8 mouse cellular contexts compared by ENCODE assay signal in the genomic region with DNA sequence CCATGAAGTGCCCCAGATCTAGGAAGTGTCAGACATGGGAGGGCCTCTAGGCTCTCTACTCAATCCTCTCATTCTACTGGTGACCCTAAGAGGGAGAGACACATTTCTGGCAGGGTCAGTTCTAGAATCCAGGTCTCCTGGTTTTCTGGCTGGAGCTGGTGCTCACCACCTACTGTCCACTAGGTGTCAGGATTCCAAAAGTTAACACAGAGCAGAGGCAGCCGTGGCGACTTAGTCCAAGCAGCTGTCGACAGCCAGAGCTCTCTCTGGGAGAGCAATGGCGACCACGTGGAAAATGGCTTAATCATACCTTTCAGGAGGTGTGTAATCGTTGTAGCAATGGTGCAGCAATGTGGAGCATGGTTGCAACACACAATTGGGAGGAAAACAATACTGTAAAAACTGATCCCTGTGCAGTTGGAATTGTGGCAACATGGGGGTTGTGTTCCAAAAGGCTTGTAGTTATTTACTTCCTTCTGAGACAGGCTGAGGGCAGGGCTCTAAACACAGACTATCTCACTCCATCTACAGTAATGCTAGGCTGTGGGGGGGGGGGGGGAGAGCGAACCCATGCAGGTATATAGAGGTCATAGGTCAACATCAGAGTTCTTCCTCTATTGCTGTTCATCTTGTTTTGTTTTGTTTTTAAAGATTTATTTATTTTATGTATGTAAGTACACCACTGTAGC. TPM values are rescaled to one million over a fixed set of nuclear protein-coding genes. Genes with fewer than 3 reads are reported as not detected.
DNase-seq lines count a peak whose midpoint lies in the region; ATAC-seq and TF ChIP-seq lines count a peak whose summit lies in the region.

No protein-coding gene starts in this region.

- DNase-seq in heart, embryonic 10.5 days (ENCODE audit: low spot score) = peak; percentile 83
- peak; percentile 22 to 69 for DNase-seq in spleen, postnatal 4 days (ENCODE audit: low spot score in 2 of 2)

- H3K9me3 ChIP-seq in heart, embryonic 10.5 days = no peaks in the 10 kb centered on the region
- H3K9me3 ChIP-seq in kidney, embryonic 14.5 days (ENCODE audit: control insufficient read depth, low read length) = no peaks in the 10 kb centered on the region
- H3K9me3 ChIP-seq in limb, embryonic 15.5 days = no peaks in the 10 kb centered on the region
- H3K9me3 ChIP-seq in midbrain, embryonic 16.5 days (replicated peaks; ENCODE audit: control insufficient read depth, low read length, poor library complexity, severe bottlenecking) = no peaks in the 10 kb centered on the region

- H3K27me3 ChIP-seq in C2C12 (ENCODE audit: control insufficient read depth, insufficient read depth, insufficient read length) = no peaks in the 10 kb centered on the region
- no peaks in the 10 kb centered on the region for H3K27me3 ChIP-seq in heart, embryonic 10.5 days (ENCODE audit: insufficient read depth, poor library complexity, severe bottlenecking)
- no peaks in the 10 kb centered on the region for H3K27me3 ChIP-seq in kidney, embryonic 14.5 days (ENCODE audit: control insufficient read depth, insufficient read depth, low read length)
- no peaks in the 10 kb centered on the region for H3K27me3 ChIP-seq in limb, embryonic 15.5 days
- H3K27me3 ChIP-seq in midbrain, embryonic 16.5 days (ENCODE audit: control insufficient read depth, insufficient read depth, low read depth, low read length) = no peaks in the 10 kb centered on the region

- H3ac ChIP-seq in C2C12 (ENCODE audit: control insufficient read depth, insufficient read length, low read depth) = no peak overlapping the region

- no peak overlapping the region for H3K27ac ChIP-seq in bone marrow macrophage, adult 2 months (ENCODE audit: insufficient read depth, low read depth, low read length)
- no peak overlapping the region for H3K27ac ChIP-seq in embryonic fibroblast, embryonic 13.5 days (ENCODE audit: insufficient read depth, low read length)
- H3K27ac ChIP-seq in heart, embryonic 10.5 days = no peak overlapping the region
- no peak overlapping the region for H3K27ac ChIP-seq in kidney, embryonic 14.5 days (ENCODE audit: low read depth, low read length)
- no peak overlapping the region for H3K27ac ChIP-seq in limb, embryonic 15.5 days
- no peak overlapping the region for H3K27ac ChIP-seq in midbrain, embryonic 16.5 days (ENCODE audit: low read length)

- no peak overlapping the region for H3K4me3 ChIP-seq in C2C12 (ENCODE audit: insufficient read depth, poor library complexity, severe bottlenecking)
- H3K4me3 ChIP-seq in bone marrow macrophage, adult 2 months (ENCODE audit: insufficient read depth, low read length) = no peak overlapping the region
- no peak overlapping the region for H3K4me3 ChIP-seq in embryonic fibroblast, embryonic 13.5 days (ENCODE audit: insufficient read depth, low read length)
- no peak overlapping the region for H3K4me3 ChIP-seq in heart, embryonic 10.5 days
- H3K4me3 ChIP-seq in kidney, embryonic 14.5 days (ENCODE audit: low read length) = no peak overlapping the region
- H3K4me3 ChIP-seq in limb, embryonic 15.5 days = no peak overlapping the region
- no peak overlapping the region for H3K4me3 ChIP-seq in midbrain, embryonic 16.5 days (ENCODE audit: low read depth, low read length)

- no peak for TF ChIP-seq POLR2A in bone marrow macrophage, adult 2 months (IDR thresholded peaks at IDR 0.05; ENCODE audit: borderline replicate concordance, low read depth, low read length)
- no peak for TF ChIP-seq POLR2A in embryonic fibroblast, embryonic 13.5 days (IDR thresholded peaks at IDR 0.05; ENCODE audit: low read depth, low read length)

- TF ChIP-seq CTCF in C2C12 (IDR thresholded peaks at IDR 0.05; ENCODE audit: control insufficient read depth, insufficient read depth, insufficient read length) = peak; percentile 60
- TF ChIP-seq CTCF in bone marrow macrophage, adult 2 months (IDR thresholded peaks at IDR 0.05; ENCODE audit: low read depth, low read length) = peak; percentile 61
- TF ChIP-seq CTCF in embryonic fibroblast, embryonic 13.5 days (IDR thresholded peaks at IDR 0.05; ENCODE audit: borderline replicate concordance, insufficient read depth, low read length) = peak; percentile 59; the same call in 1 of the 2 replicates

- no peaks in the 10 kb centered on the region for H3K79me3 ChIP-seq in C2C12 (ENCODE audit: low read depth)

- no peaks in the 10 kb centered on the region for H3K4me1 ChIP-seq in bone marrow macrophage, adult 2 months (ENCODE audit: control insufficient read depth, insufficient read depth, low read length)
- H3K4me1 ChIP-seq in embryonic fibroblast, embryonic 13.5 days (ENCODE audit: control insufficient read depth, insufficient read depth, low read length) = no peaks in the 10 kb centered on the region
- peaks cover 4% of the 10 kb centered on the region; the same call in 1 of the 2 replicates for H3K4me1 ChIP-seq in heart, embryonic 10.5 days
- peaks cover 9% of the 10 kb centered on the region; the same call in 1 of the 2 replicates for H3K4me1 ChIP-seq in kidney, embryonic 14.5 days (ENCODE audit: control insufficient read depth, insufficient read depth, low read length)
- H3K4me1 ChIP-seq in limb, embryonic 15.5 days = 0 out of 2 replicates have a peak, but pooled peaks cover 3% of the 10 kb centered on the region
- peaks cover 3% of the 10 kb centered on the region; the same call in 1 of the 2 replicates for H3K4me1 ChIP-seq in midbrain, embryonic 16.5 days (ENCODE audit: control insufficient read depth, insufficient read depth, low read length)

- no peaks in the 10 kb centered on the region for H3K36me3 ChIP-seq in C2C12 (ENCODE audit: control insufficient read depth, insufficient read depth)
- H3K36me3 ChIP-seq in heart, embryonic 10.5 days = no peaks in the 10 kb centered on the region
- H3K36me3 ChIP-seq in kidney, embryonic 14.5 days (ENCODE audit: control insufficient read depth, insufficient read depth, low read length) = no peaks in the 10 kb centered on the region
- H3K36me3 ChIP-seq in limb, embryonic 15.5 days = no peaks in the 10 kb centered on the region
- H3K36me3 ChIP-seq in midbrain, embryonic 16.5 days (ENCODE audit: control insufficient read depth, insufficient read depth, low read length) = no peaks in the 10 kb centered on the region

- no peak overlapping the region for H3K4me2 ChIP-seq in kidney, embryonic 14.5 days (replicated peaks; ENCODE audit: low read depth, low read length)
- H3K4me2 ChIP-seq in limb, embryonic 15.5 days = no peak overlapping the region
- H3K4me2 ChIP-seq in midbrain, embryonic 16.5 days (ENCODE audit: low read length) = peak overlapping the region; percentile 36; the same call in 1 of the 2 replicates

- H3K9ac ChIP-seq in kidney, embryonic 14.5 days (ENCODE audit: low read depth, low read length) = no peak overlapping the region
- no peak overlapping the region for H3K9ac ChIP-seq in limb, embryonic 15.5 days
- H3K9ac ChIP-seq in midbrain, embryonic 16.5 days (ENCODE audit: low read depth, low read length) = no peak overlapping the region

- no peaks in the 10 kb centered on the region for H3K79me2 ChIP-seq in C2C12 (ENCODE audit: control insufficient read depth, insufficient read depth)

- ATAC-seq in kidney, embryonic 14.5 days (ENCODE audit: low FRiP score, low TSS enrichment) = peak; percentile 40; the same call in 1 of the 2 replicates
- peak; percentile 55; the same call in 1 of the 2 replicates for ATAC-seq in limb, embryonic 15.5 days (ENCODE audit: insufficient number of reproducible peaks, low FRiP score, low TSS enrichment, low read depth)
- peak; percentile 87 for ATAC-seq in midbrain, embryonic 16.5 days

- 12% methylated on average over 7 of the region's 7 CpGs for WGBS in heart, embryonic 10.5 days
- 10% methylated on average over 7 of the region's 7 CpGs for WGBS in kidney, embryonic 14.5 days
- 7% methylated on average over 7 of the region's 7 CpGs for WGBS in limb, embryonic 15.5 days
- WGBS in midbrain, embryonic 16.5 days = 14% methylated on average over 7 of the region's 7 CpGs

TF ChIP-seq in C2C12, 6 proteins besides CTCF, POLR2A, EP300 and RAD21:
- TF ChIP-seq MAX (IDR thresholded peaks at IDR 0.05) = no peak
- no peak for TF ChIP-seq CEBPB (IDR thresholded peaks at IDR 0.05; ENCODE audit: low read depth)

RNA-seq across cellular contexts. Expression of a gene that starts 19.5 kb away (rescaled TPM):
- polyA plus RNA-seq in C2C12 (2012; fragmentation: generic; extraction: Trizol) = not detected
- polyA plus RNA-seq in bone marrow macrophage, adult 2 months (2012; ENCODE audit: insufficient read depth, insufficient read length, missing spikeins) = not detected in 2 replicates
- polyA plus RNA-seq in embryonic fibroblast, embryonic 13.5 days (2011; ENCODE audit: insufficient read length, low read depth, missing spikeins) = not detected in 2 replicates
- 0.39 and 2.0 TPM in 2 replicates for polyA plus RNA-seq in heart, embryonic 10.5 days (2016; fragmentation: Nextera tagmentation; extraction: Ambion mirVana)
- polyA plus RNA-seq in kidney, embryonic 14.5 days (2014; fragmentation: Nextera tagmentation; extraction: Ambion mirVana) = 5.8 and 8.3 TPM in 2 replicates
- polyA plus RNA-seq in limb, embryonic 15.5 days (2015; fragmentation: Nextera tagmentation; extraction: Ambion mirVana) = 1.5 and 1.6 TPM in 2 replicates
- polyA plus RNA-seq in midbrain, embryonic 16.5 days (2015; fragmentation: Nextera tagmentation; extraction: Ambion mirVana) = 11.1 and 13.5 TPM in 2 replicates

RNA-seq across cellular contexts. Expression of a gene that starts 28.4 kb away (rescaled TPM):
- polyA plus RNA-seq in C2C12 (2012; fragmentation: generic; extraction: Trizol) = not detected
- polyA plus RNA-seq in bone marrow macrophage, adult 2 months (2012; ENCODE audit: insufficient read depth, insufficient read length, missing spikeins) = 0.47 TPM in 1 of 2 replicates, not detected in the other
- not detected in 2 replicates for polyA plus RNA-seq in embryonic fibroblast, embryonic 13.5 days (2011; ENCODE audit: insufficient read length, low read depth, missing spikeins)
- not detected in 2 replicates for polyA plus RNA-seq in heart, embryonic 10.5 days (2016; fragmentation: Nextera tagmentation; extraction: Ambion mirVana)
- polyA plus RNA-seq in kidney, embryonic 14.5 days (2014; fragmentation: Nextera tagmentation; extraction: Ambion mirVana) = not detected in 2 replicates
- not detected in 2 replicates for polyA plus RNA-seq in limb, embryonic 15.5 days (2015; fragmentation: Nextera tagmentation; extraction: Ambion mirVana)
- polyA plus RNA-seq in midbrain, embryonic 16.5 days (2015; fragmentation: Nextera tagmentation; extraction: Ambion mirVana) = not detected in 2 replicates

RNA-seq across cellular contexts. Expression of a gene that starts 41.3 kb away (rescaled TPM):
- 1.2 TPM for polyA plus RNA-seq in C2C12 (2012; fragmentation: generic; extraction: Trizol)
- 135 and 148 TPM in 2 replicates for polyA plus RNA-seq in bone marrow macrophage, adult 2 months (2012; ENCODE audit: insufficient read depth, insufficient read length, missing spikeins)
- 42.3 and 73.5 TPM in 2 replicates for polyA plus RNA-seq in embryonic fibroblast, embryonic 13.5 days (2011; ENCODE audit: insufficient read length, low read depth, missing spikeins)
- 1.5 and 1.6 TPM in 2 replicates for polyA plus RNA-seq in heart, embryonic 10.5 days (2016; fragmentation: Nextera tagmentation; extraction: Ambion mirVana)
- 4.2 and 4.8 TPM in 2 replicates for polyA plus RNA-seq in kidney, embryonic 14.5 days (2014; fragmentation: Nextera tagmentation; extraction: Ambion mirVana)
- polyA plus RNA-seq in limb, embryonic 15.5 days (2015; fragmentation: Nextera tagmentation; extraction: Ambion mirVana) = 3.2 and 3.5 TPM in 2 replicates
- polyA plus RNA-seq in midbrain, embryonic 16.5 days (2015; fragmentation: Nextera tagmentation; extraction: Ambion mirVana) = 1.0 and 2.2 TPM in 2 replicates
